Mouse (Mus musculus) embryonic facial prominence, embryonic 14.5 days (tissue): ENCODE data around the gene Sema3e. TPM values are rescaled to one million over a fixed set of nuclear protein-coding genes. Genes with fewer than 3 reads are reported as not detected.

Source experiments
- ATAC-seq: fragments of 200-750 bp; cut with Nextera tagmentation; 2 replicates; pipeline ENCODE4 v1.8.0; 2017; ENCODE audit warnings: low read depth, moderate number of reproducible peaks, moderate TSS enrichment
- DNase-seq: peaks from one replicate; pipeline ENCODE4 v3.0.0-alpha.2; 2015; ENCODE audit warnings: low spot score
- H3K27ac ChIP-seq: fragments of 300-500 bp; sonication (generic); replicated peaks from 2 replicates; pipeline ENCODE4 v1.5.1; 2014; ENCODE audit warnings: low read depth, mild to moderate bottlenecking, low read length, moderate library complexity
- H3K27me3 ChIP-seq: fragments of 300-500 bp; sonication (generic); replicated peaks from 2 replicates; pipeline ENCODE4 v1.6.1; 2014; ENCODE audit warnings: low read length; ENCODE audit not compliant: control insufficient read depth, insufficient read depth
- H3K36me3 ChIP-seq: fragments of 300-500 bp; sonication (generic); 2 replicates; pipeline ENCODE4 v1.6.1; 2014; ENCODE audit warnings: low read length, mixed read lengths; ENCODE audit not compliant: control insufficient read depth, insufficient read depth
- H3K4me1 ChIP-seq: fragments of 300-500 bp; sonication (generic); 2 replicates; pipeline ENCODE4 v1.6.1; 2014; ENCODE audit warnings: antibody characterized with exemption, low read length; ENCODE audit not compliant: control insufficient read depth, insufficient read depth
- H3K4me2 ChIP-seq: fragments of 300-500 bp; sonication (generic); 2 replicates; pipeline ENCODE4 v1.6.1; 2014; ENCODE audit warnings: low read depth, mild to moderate bottlenecking, low read length, moderate library complexity, mixed read lengths
- H3K4me3 ChIP-seq: fragments of 300-500 bp; sonication (generic); 2 replicates; pipeline ENCODE4 v1.5.1; 2014; ENCODE audit warnings: low read depth, mild to moderate bottlenecking, low read length
- H3K9ac ChIP-seq: fragments of 300-500 bp; sonication (generic); 2 replicates; pipeline ENCODE4 v1.6.1; 2014; ENCODE audit warnings: low read depth, mild to moderate bottlenecking, low read length, moderate library complexity, mixed read lengths
- H3K9me3 ChIP-seq: fragments of 300-500 bp; sonication (generic); 2 replicates; pipeline ENCODE4 v1.6.1; 2016; ENCODE audit warnings: low read length; ENCODE audit not compliant: control insufficient read depth
- WGBS: fragments of 180-500 bp; shearing (Covaris S2); extraction: QIAGEN DNeasy Blood & Tissue Kit; methylation state at CpG from one replicate; pipeline ENCODE4 v1.1.7; 2014; 5-methylcytosine and 5-hydroxymethylcytosine counted together
- polyA plus RNA-seq: library from polyadenylated mRNA; unstranded; fragments of >200 nt; fragmentation: Nextera tagmentation; extraction: Ambion mirVana; gene quantifications from 2 replicates; pipeline ENCODE4 v1.2.1, GENCODE M21; 2014

The Sema3e gene
- polyA plus RNA-seq, 1 experiment from 2014 or later: 4.4 TPM

- Histone ChIP-seq H3K9ac (no peak overlapping the region), H3K4me3 (peak overlapping the region; percentile 13), H3K9me3 (no peaks in the 10 kb centered on the region), H3K36me3 (no peaks in the 10 kb centered on the region), H3K27ac (no peak overlapping the region), H3K27me3 (no peaks in the 10 kb centered on the region), H3K4me2 (peak overlapping the region; percentile 42), H3K4me1 (peaks cover 7% of the 10 kb centered on the region)
- ATAC-seq (peak; percentile 44; the same call in 1 of the 2 replicates), DNase-seq (peak; percentile 45)
- WGBS: 30% methylated on average over 14 of the region's 14 CpGs
Observed at GRCm38 (mm10) chr5:14092262-14092776, 67.2 kb downstream of the Sema3e start.

GRCm38 (mm10) chr5:14096196-14096595 is 71.1 kb downstream of the Sema3e start:
- Histone ChIP-seq H3K9ac (no peak overlapping the region), H3K27me3 (no peaks in the 10 kb centered on the region), H3K4me1 (peaks cover 7% of the 10 kb centered on the region), H3K4me3 (no peak overlapping the region), H3K4me2 (no peak overlapping the region), H3K27ac (no peak overlapping the region), H3K36me3 (no peaks in the 10 kb centered on the region), H3K9me3 (no peaks in the 10 kb centered on the region)
- DNase-seq: no peak
- WGBS: 87% methylated on average over 1 of the region's 1 CpGs
- ATAC-seq: no peak

GRCm38 (mm10) chr5:14098677-14099076 is 73.6 kb downstream of the Sema3e start:
- Histone ChIP-seq H3K9me3 (no peaks in the 10 kb centered on the region), H3K27me3 (no peaks in the 10 kb centered on the region), H3K27ac (no peak overlapping the region), H3K36me3 (no peaks in the 10 kb centered on the region), H3K9ac (no peak overlapping the region), H3K4me1 (no peaks in the 10 kb centered on the region), H3K4me3 (no peak overlapping the region), H3K4me2 (no peak overlapping the region)
- ATAC-seq (no peak), DNase-seq (no peak)
- WGBS: 85% methylated on average over 3 of the region's 3 CpGs

GRCm38 (mm10) chr5:14107365-14107764 is 82.3 kb downstream of the Sema3e start:
- no peak overlapping the region for H3K4me2 ChIP-seq
- ATAC-seq: no peak
- no peak for DNase-seq
- H3K27ac ChIP-seq: no peak overlapping the region
- no peaks in the 10 kb centered on the region for H3K4me1 ChIP-seq
- no peaks in the 10 kb centered on the region for H3K36me3 ChIP-seq
- no peaks in the 10 kb centered on the region for H3K27me3 ChIP-seq
- 63% methylated on average over 4 of the region's 4 CpGs for WGBS
- H3K9me3 ChIP-seq: no peaks in the 10 kb centered on the region
- no peak overlapping the region for H3K9ac ChIP-seq
- no peak overlapping the region for H3K4me3 ChIP-seq

GRCm38 (mm10) chr5:14109001-14109400 is 83.9 kb downstream of the Sema3e start:
- DNase-seq (no peak), ATAC-seq (no peak)
- Histone ChIP-seq H3K9ac (no peak overlapping the region), H3K27me3 (no peaks in the 10 kb centered on the region), H3K36me3 (no peaks in the 10 kb centered on the region), H3K27ac (no peak overlapping the region), H3K4me2 (no peak overlapping the region), H3K4me1 (no peaks in the 10 kb centered on the region), H3K4me3 (no peak overlapping the region), H3K9me3 (no peaks in the 10 kb centered on the region)
- 90% methylated on average over 4 of the region's 4 CpGs for WGBS

- no peak for ATAC-seq
- Histone ChIP-seq H3K9me3 (no peaks in the 10 kb centered on the region), H3K4me2 (no peak overlapping the region), H3K27ac (no peak overlapping the region), H3K36me3 (no peaks in the 10 kb centered on the region), H3K4me3 (no peak overlapping the region), H3K27me3 (no peaks in the 10 kb centered on the region), H3K4me1 (no peaks in the 10 kb centered on the region), H3K9ac (no peak overlapping the region)
- DNase-seq: no peak
- 65% methylated on average over 4 of the region's 4 CpGs for WGBS
Observed at GRCm38 (mm10) chr5:14111401-14111800, 86.3 kb downstream of the Sema3e start.

- no peaks in the 10 kb centered on the region for H3K27me3 ChIP-seq
- no peak overlapping the region for H3K4me3 ChIP-seq
- ATAC-seq (no peak), DNase-seq (peak; percentile 49)
- WGBS: 49% methylated on average over 5 of the region's 5 CpGs
- no peak overlapping the region for H3K9ac ChIP-seq
- no peak overlapping the region for H3K27ac ChIP-seq
- no peaks in the 10 kb centered on the region for H3K9me3 ChIP-seq
- H3K4me1 ChIP-seq: no peaks in the 10 kb centered on the region
- no peaks in the 10 kb centered on the region for H3K36me3 ChIP-seq
- no peak overlapping the region for H3K4me2 ChIP-seq
Observed at GRCm38 (mm10) chr5:14121902-14122301, 96.8 kb downstream of the Sema3e start.

- Histone ChIP-seq H3K36me3 (no peaks in the 10 kb centered on the region), H3K9me3 (no peaks in the 10 kb centered on the region), H3K9ac (no peak overlapping the region), H3K4me1 (no peaks in the 10 kb centered on the region), H3K27ac (no peak overlapping the region), H3K27me3 (no peaks in the 10 kb centered on the region), H3K4me3 (no peak overlapping the region), H3K4me2 (no peak overlapping the region)
- no peak for ATAC-seq
- DNase-seq: no peak
- WGBS: 50% methylated on average over 1 of the region's 1 CpGs
Observed at GRCm38 (mm10) chr5:14126591-14126990, 101.5 kb downstream of the Sema3e start.

GRCm38 (mm10) chr5:14135929-14136328 is 110.9 kb downstream of the Sema3e start:
- H3K4me2 ChIP-seq: no peak overlapping the region
- no peak overlapping the region for H3K4me3 ChIP-seq
- 63% methylated on average over 8 of the region's 8 CpGs for WGBS
- H3K9me3 ChIP-seq: no peaks in the 10 kb centered on the region
- H3K9ac ChIP-seq: no peak overlapping the region
- H3K27ac ChIP-seq: no peak overlapping the region
- DNase-seq (no peak), ATAC-seq (no peak)
- H3K4me1 ChIP-seq: no peaks in the 10 kb centered on the region
- H3K36me3 ChIP-seq: no peaks in the 10 kb centered on the region
- H3K27me3 ChIP-seq: no peaks in the 10 kb centered on the region
